Mouse (Mus musculus) kidney, adult 2 months (tissue): ENCODE results near the gene Mast3. TPM values are rescaled to one million over a fixed set of nuclear protein-coding genes. Genes with fewer than 3 reads are reported as not detected.

ENCODE experiments used
- DNase-seq: peaks from one replicate; pipeline ENCODE4 v3.0.0; 2021
- H3K27ac ChIP-seq: fragments of 200-500 bp; 2 replicates; pipeline ENCODE4 v1.5.1; 2012; ENCODE audit warnings: low read depth, low read length, control low read depth, inconsistent platforms; ENCODE audit not compliant: insufficient read depth
- H3K27me3 ChIP-seq: fragments of 200-500 bp; replicated peaks from 2 replicates; pipeline ENCODE4 v1.6.1; 2012; ENCODE audit warnings: mild to moderate bottlenecking, moderate library complexity, low read length, inconsistent platforms; ENCODE audit not compliant: control insufficient read depth, insufficient read depth
- H3K36me3 ChIP-seq: fragments of 200-500 bp; 2 replicates; pipeline ENCODE4 v1.6.1; 2012; ENCODE audit warnings: mild to moderate bottlenecking, moderate library complexity, low read length, inconsistent platforms; ENCODE audit not compliant: control insufficient read depth, insufficient read depth
- H3K4me1 ChIP-seq: fragments of 200-500 bp; 2 replicates; pipeline ENCODE4 v1.6.1; 2011; ENCODE audit warnings: low read length; ENCODE audit not compliant: control insufficient read depth, insufficient read depth
- H3K4me3 ChIP-seq: fragments of 200-500 bp; 2 replicates; pipeline ENCODE4 v1.5.1; 2011; ENCODE audit warnings: mild to moderate bottlenecking, low read depth, low read length, control low read depth; ENCODE audit not compliant: insufficient read depth
- CTCF ChIP-seq: fragments of 200-500 bp; conservative IDR thresholded peaks from 2 replicates; pipeline ENCODE4 v1.5.1; 2011; ENCODE audit warnings: low read depth, mild to moderate bottlenecking, control low read depth, low read length, moderate library complexity, mixed read lengths; ENCODE audit not compliant: insufficient read depth, insufficient read length
- POLR2A ChIP-seq: fragments of 200-500 bp; IDR thresholded peaks from one replicate; pipeline ENCODE4 v1.6.1; 2011; ENCODE audit warnings: low read depth, low read length, control low read depth
- WGBS: fragments of 180-500 bp; shearing (Covaris S2); methylation state at CpG from one replicate; pipeline ENCODE4 v1.1.7; 2018; 5-methylcytosine and 5-hydroxymethylcytosine counted together
- polyA plus RNA-seq: library from polyadenylated mRNA; depleted of rRNA; stranded (reverse); fragments of >200 nt; gene quantifications from 2 replicates; pipeline ENCODE4 v1.2.3, GENCODE M21; 2012; rRNA removed

Mast3 gene
- 25.3 and 27.4 TPM in 2 replicates for polyA plus RNA-seq

- H3K27ac ChIP-seq, result no peak within 1 kb of the TSS
- DNase-seq, result peak; percentile 93
- H3K4me1 ChIP-seq, result no peaks in the 10 kb centered on the region
- H3K4me3 ChIP-seq, result peak within 1 kb of the TSS; percentile 77
- TF ChIP-seq CTCF (no peak), POLR2A (no peak)
- no peaks in the 10 kb centered on the region for H3K36me3 ChIP-seq
- 1% methylated on average over 44 of the region's 45 CpGs for WGBS
- no peaks in the 10 kb centered on the region for H3K27me3 ChIP-seq
These were observed at the start of gene Mast3 for GRCm38 (mm10) chr8:70804481-70805206. Gene Mast3 (minus strand): TSS chr8:70805054.

- Histone ChIP-seq H3K36me3 (no peaks in the 10 kb centered on the region), H3K27ac (no peak overlapping the region), H3K4me3 (no peak overlapping the region), H3K27me3 (no peaks in the 10 kb centered on the region), H3K4me1 (no peaks in the 10 kb centered on the region; the same call in 1 of the 2 replicates)
- DNase-seq, result no peak
- TF ChIP-seq POLR2A, result no peak
- no peak for TF ChIP-seq CTCF
- 80% methylated on average over 2 of the region's 2 CpGs for WGBS
These were observed 49.0 kb upstream of the Mast3 start for GRCm38 (mm10) chr8:70853863-70854262.

- no peak for TF ChIP-seq POLR2A
- H3K4me3 ChIP-seq, result no peak overlapping the region
- no peak overlapping the region for H3K27ac ChIP-seq
- no peaks in the 10 kb centered on the region; the same call in 1 of the 2 replicates for H3K4me1 ChIP-seq
- H3K36me3 ChIP-seq, result no peaks in the 10 kb centered on the region
- WGBS, result 89% methylated on average over 41 of the region's 41 CpGs
- DNase-seq, result no peak
- H3K27me3 ChIP-seq, result no peaks in the 10 kb centered on the region
These were observed 47.9 kb upstream of the Mast3 start for GRCm38 (mm10) chr8:70852595-70853231.

GRCm38 (mm10) chr8:70851837-70852236, 47.0 kb upstream of the Mast3 start:
- Histone ChIP-seq H3K4me3 (no peak overlapping the region), H3K27me3 (no peaks in the 10 kb centered on the region), H3K36me3 (no peaks in the 10 kb centered on the region), H3K4me1 (no peaks in the 10 kb centered on the region), H3K27ac (no peak overlapping the region)
- no peak for TF ChIP-seq CTCF
- TF ChIP-seq POLR2A, result no peak
- DNase-seq, result no peak
- WGBS, result 72% methylated on average over 6 of the region's 6 CpGs

GRCm38 (mm10) chr8:70850947-70851346, 46.1 kb upstream of the Mast3 start:
- WGBS, result 87% methylated on average over 4 of the region's 4 CpGs
- Histone ChIP-seq H3K4me1 (no peaks in the 10 kb centered on the region), H3K27me3 (no peaks in the 10 kb centered on the region), H3K27ac (no peak overlapping the region), H3K36me3 (no peaks in the 10 kb centered on the region), H3K4me3 (no peak overlapping the region)
- TF ChIP-seq CTCF (no peak), POLR2A (no peak)
- no peak for DNase-seq

- Histone ChIP-seq H3K4me3 (no peak overlapping the region), H3K27ac (no peak overlapping the region), H3K4me1 (no peaks in the 10 kb centered on the region), H3K27me3 (no peaks in the 10 kb centered on the region), H3K36me3 (no peaks in the 10 kb centered on the region)
- no peak for TF ChIP-seq CTCF
- no peak for TF ChIP-seq POLR2A
- 76% methylated on average over 7 of the region's 7 CpGs for whole genome bisulfite sequencing
- DNase-seq, result no peak
These were observed 45.4 kb upstream of the Mast3 start for GRCm38 (mm10) chr8:70850132-70850845.
